In genomic region chr9:57522861-57523246, GRCm38 (mm10) we compare ENCODE assay signal across 9 mouse cellular contexts. TPM values are rescaled to one million over a fixed set of nuclear protein-coding genes. Genes with fewer than 3 reads are reported as not detected.
DNase-seq lines count a peak whose midpoint lies in the region; ATAC-seq and TF ChIP-seq lines count a peak whose summit lies in the region.
"Had no signal": no experiment of that assay in that cellular context is flagged by ENCODE, and none has a peak within 500 bp of the region (broad histone marks: within the 10 kb centered on the region; RNA-seq: fewer than 3 reads in every experiment).

No protein-coding gene starts in this region.

- peak overlapping the region; percentile 98; the same call in 1 of the 2 replicates for H3K27ac ChIP-seq in layer of hippocampus, adult 2 months
- no peak overlapping the region for H3K27ac ChIP-seq in embryonic facial prominence, embryonic 10.5 days (replicated peaks)
- H3K27ac ChIP-seq in intestine, postnatal 0 days (ENCODE audit: low read depth, low read length) = no peak overlapping the region
- H3K27ac ChIP-seq in neural tube, embryonic 14.5 days (ENCODE audit: low read depth, low read length) = no peak overlapping the region

- no peak for ATAC-seq in intestine, postnatal 0 days
- ATAC-seq in neural tube, embryonic 14.5 days (ENCODE audit: low read depth) = no peak

- no peaks in the 10 kb centered on the region for H3K27me3 ChIP-seq in embryonic facial prominence, embryonic 10.5 days (replicated peaks; ENCODE audit: low read depth, poor library complexity, severe bottlenecking)
- H3K27me3 ChIP-seq in intestine, postnatal 0 days (replicated peaks; ENCODE audit: control insufficient read depth, insufficient read depth, low read length) = no peaks in the 10 kb centered on the region
- H3K27me3 ChIP-seq in neural tube, embryonic 14.5 days (ENCODE audit: control insufficient read depth, insufficient read depth, low read length) = no peaks in the 10 kb centered on the region

- H3K9me3 ChIP-seq in embryonic facial prominence, embryonic 10.5 days = no peaks in the 10 kb centered on the region
- no peaks in the 10 kb centered on the region for H3K9me3 ChIP-seq in intestine, postnatal 0 days (ENCODE audit: control insufficient read depth)
- no peaks in the 10 kb centered on the region for H3K9me3 ChIP-seq in neural tube, embryonic 14.5 days (ENCODE audit: control insufficient read depth, low read length)

- H3K36me3 ChIP-seq in embryonic facial prominence, embryonic 10.5 days (replicated peaks) = no peaks in the 10 kb centered on the region
- H3K36me3 ChIP-seq in intestine, postnatal 0 days (ENCODE audit: control insufficient read depth, insufficient read depth) = no peaks in the 10 kb centered on the region; the same call in 1 of the 2 replicates
- no peaks in the 10 kb centered on the region for H3K36me3 ChIP-seq in neural tube, embryonic 14.5 days (ENCODE audit: control insufficient read depth, insufficient read depth, low read length)

- peak overlapping the region; percentile 76 for H3K4me2 ChIP-seq in intestine, postnatal 0 days (replicated peaks; ENCODE audit: low read depth)
- peak overlapping the region; percentile 86 for H3K4me2 ChIP-seq in neural tube, embryonic 14.5 days (ENCODE audit: low read depth, low read length)

- H3K9ac ChIP-seq in intestine, postnatal 0 days (ENCODE audit: low read depth, low read length) = no peak overlapping the region
- H3K9ac ChIP-seq in neural tube, embryonic 14.5 days (replicated peaks; ENCODE audit: low read depth, low read length) = no peak overlapping the region

- WGBS in embryonic facial prominence, embryonic 10.5 days = 81% methylated on average over 4 of the region's 4 CpGs
- WGBS in intestine, postnatal 0 days = 55% methylated on average over 4 of the region's 4 CpGs
- 89% methylated on average over 4 of the region's 4 CpGs for WGBS in neural tube, embryonic 14.5 days

- peaks cover 17% of the 10 kb centered on the region for H3K4me1 ChIP-seq in embryonic facial prominence, embryonic 10.5 days
- H3K4me1 ChIP-seq in intestine, postnatal 0 days (replicated peaks; ENCODE audit: control insufficient read depth, insufficient read depth, low read length) = peaks cover 21% of the 10 kb centered on the region; the same call in 1 of the 2 replicates
- H3K4me1 ChIP-seq in neural tube, embryonic 14.5 days (ENCODE audit: control insufficient read depth, insufficient read depth, low read length) = peaks cover 19% of the 10 kb centered on the region

- no peak for DNase-seq in layer of hippocampus, adult 2 months (ENCODE audit: low spot score in 2 of 2)
- DNase-seq in layer of hippocampus, postnatal 36 days = no peak
- DNase-seq in embryonic facial prominence, embryonic 10.5 days (ENCODE audit: low spot score) = no peak
- no peak for DNase-seq in cerebellum, postnatal 4 days (ENCODE audit: low spot score in 2 of 2)
- no peak for DNase-seq in gastrocnemius, postnatal 10 days
- DNase-seq in natural killer cell, adult 2 months (ENCODE audit: low spot score in 2 of 2) = no peak
- DNase-seq: gastrocnemius, postnatal 36 days had no signal

- TF ChIP-seq CTCF in layer of hippocampus, adult 2 months (conservative IDR thresholded peaks at IDR 0.05) = no peak
- no peak for TF ChIP-seq CTCF in intestine, postnatal 0 days (IDR thresholded peaks at IDR 0.05; ENCODE audit: low read depth)

- H3K4me3 ChIP-seq in layer of hippocampus, adult 2 months = peak overlapping the region; percentile 99
- H3K4me3 ChIP-seq in embryonic facial prominence, embryonic 10.5 days = peak overlapping the region; percentile 100
- peak overlapping the region; percentile 96 for H3K4me3 ChIP-seq in intestine, postnatal 0 days (ENCODE audit: low read depth, low read length)
- H3K4me3 ChIP-seq in neural tube, embryonic 14.5 days (ENCODE audit: low read depth, low read length) = peak overlapping the region; percentile 92

RNA-seq across cellular contexts. Expression of gene Cox5a, which starts 1.8 kb away (rescaled TPM):
- total RNA-seq in layer of hippocampus, adult 2 months (2021) = 100 to 1,000 TPM; 372 to 376 TPM
- total RNA-seq in layer of hippocampus, postnatal 36 days (2021) = 100 to 1,000 TPM; 387 to 406 TPM
- polyA plus RNA-seq in embryonic facial prominence, embryonic 10.5 days (2016; fragmentation: Nextera tagmentation; extraction: Ambion mirVana) = 664 and 702 TPM in 2 replicates
- polyA plus RNA-seq in intestine, postnatal 0 days (2015; fragmentation: Nextera tagmentation; extraction: Ambion mirVana) = 1,449 and 1,523 TPM in 2 replicates
- polyA plus RNA-seq in neural tube, embryonic 14.5 days (2014; fragmentation: Nextera tagmentation; extraction: Ambion mirVana) = 936 and 1,022 TPM in 2 replicates
- total RNA-seq in gastrocnemius, postnatal 10 days (2021) = 1,000 to 10,000 TPM in 1 of 2 experiments, 100 to 1,000 TPM in 1; 862 to 1,077 TPM

RNA-seq across cellular contexts. Expression of gene Fam219b, which starts 14.5 kb away (rescaled TPM):
- total RNA-seq in layer of hippocampus, adult 2 months (2021) = 10 to 100 TPM; 19.9 to 25.7 TPM
- 10 to 100 TPM; 18.7 to 19.2 TPM for total RNA-seq in layer of hippocampus, postnatal 36 days (2021)
- polyA plus RNA-seq in embryonic facial prominence, embryonic 10.5 days (2016; fragmentation: Nextera tagmentation; extraction: Ambion mirVana) = 17.1 and 17.7 TPM in 2 replicates
- polyA plus RNA-seq in intestine, postnatal 0 days (2015; fragmentation: Nextera tagmentation; extraction: Ambion mirVana) = 6.9 and 7.8 TPM in 2 replicates
- 23.7 and 24.0 TPM in 2 replicates for polyA plus RNA-seq in neural tube, embryonic 14.5 days (2014; fragmentation: Nextera tagmentation; extraction: Ambion mirVana)
- 1 to 10 TPM; 9.1 to 9.2 TPM for total RNA-seq in gastrocnemius, postnatal 10 days (2021)

RNA-seq across cellular contexts. Expression of gene Rpp25, which starts 19.0 kb away (rescaled TPM):
- total RNA-seq in layer of hippocampus, adult 2 months (2021) = 10 to 100 TPM in 1 of 2 experiments, 1 to 10 TPM in 1; 9.5 to 10.2 TPM
- total RNA-seq in layer of hippocampus, postnatal 36 days (2021) = 1 to 10 TPM; 9.4 to 9.9 TPM
- polyA plus RNA-seq in embryonic facial prominence, embryonic 10.5 days (2016; fragmentation: Nextera tagmentation; extraction: Ambion mirVana) = 1.6 and 1.7 TPM in 2 replicates
- polyA plus RNA-seq in intestine, postnatal 0 days (2015; fragmentation: Nextera tagmentation; extraction: Ambion mirVana) = 3.2 and 4.8 TPM in 2 replicates
- 21.5 and 25.8 TPM in 2 replicates for polyA plus RNA-seq in neural tube, embryonic 14.5 days (2014; fragmentation: Nextera tagmentation; extraction: Ambion mirVana)
- total RNA-seq in gastrocnemius, postnatal 10 days (2021) = not detected
- total RNA-seq: gastrocnemius, postnatal 36 days had no signal

RNA-seq across cellular contexts. Expression of gene Mpi, which starts 29.7 kb away (rescaled TPM):
- 10 to 100 TPM; 72.5 to 77.6 TPM for total RNA-seq in layer of hippocampus, adult 2 months (2021)
- 10 to 100 TPM; 65.9 to 66.3 TPM for total RNA-seq in layer of hippocampus, postnatal 36 days (2021)
- 58.7 and 61.7 TPM in 2 replicates for polyA plus RNA-seq in embryonic facial prominence, embryonic 10.5 days (2016; fragmentation: Nextera tagmentation; extraction: Ambion mirVana)
- 22.8 and 27.5 TPM in 2 replicates for polyA plus RNA-seq in intestine, postnatal 0 days (2015; fragmentation: Nextera tagmentation; extraction: Ambion mirVana)
- 60.7 and 62.1 TPM in 2 replicates for polyA plus RNA-seq in neural tube, embryonic 14.5 days (2014; fragmentation: Nextera tagmentation; extraction: Ambion mirVana)
- total RNA-seq in gastrocnemius, postnatal 10 days (2021) = 10 to 100 TPM; 87.2 to 96.9 TPM

RNA-seq across cellular contexts. Expression of gene Scamp2, which starts 37.9 kb away (rescaled TPM):
- total RNA-seq in layer of hippocampus, adult 2 months (2021) = 10 to 100 TPM; 22.5 to 26.3 TPM
- 10 to 100 TPM; 24.6 to 25.5 TPM for total RNA-seq in layer of hippocampus, postnatal 36 days (2021)
- polyA plus RNA-seq in embryonic facial prominence, embryonic 10.5 days (2016; fragmentation: Nextera tagmentation; extraction: Ambion mirVana) = 44.1 and 45.3 TPM in 2 replicates
- 90.2 and 92.3 TPM in 2 replicates for polyA plus RNA-seq in intestine, postnatal 0 days (2015; fragmentation: Nextera tagmentation; extraction: Ambion mirVana)
- polyA plus RNA-seq in neural tube, embryonic 14.5 days (2014; fragmentation: Nextera tagmentation; extraction: Ambion mirVana) = 46.1 and 48.9 TPM in 2 replicates
- total RNA-seq in gastrocnemius, postnatal 10 days (2021) = 10 to 100 TPM; 52.5 to 56.3 TPM

Comparison
In these comparisons a context has a peak if more than half of its experiments do, and no peak if none do; other contexts are left out.
1. RNA of gene Rpp25, which starts 19.0 kb away (total RNA-seq): 9.5 to 10.2 TPM in layer of hippocampus, adult 2 months and 9.4 to 9.9 TPM in layer of hippocampus, postnatal 36 days; not detected in gastrocnemius, postnatal 10 days; every median in the first group is over 4 times any median in the second.
2. Peak in every context shown above with its lines, with median percentiles within 50 percentile points of each other: H3K4me3 ChIP-seq.